Mouse (Mus musculus): ENCODE data around the gene Pnpla2.

DNA sequence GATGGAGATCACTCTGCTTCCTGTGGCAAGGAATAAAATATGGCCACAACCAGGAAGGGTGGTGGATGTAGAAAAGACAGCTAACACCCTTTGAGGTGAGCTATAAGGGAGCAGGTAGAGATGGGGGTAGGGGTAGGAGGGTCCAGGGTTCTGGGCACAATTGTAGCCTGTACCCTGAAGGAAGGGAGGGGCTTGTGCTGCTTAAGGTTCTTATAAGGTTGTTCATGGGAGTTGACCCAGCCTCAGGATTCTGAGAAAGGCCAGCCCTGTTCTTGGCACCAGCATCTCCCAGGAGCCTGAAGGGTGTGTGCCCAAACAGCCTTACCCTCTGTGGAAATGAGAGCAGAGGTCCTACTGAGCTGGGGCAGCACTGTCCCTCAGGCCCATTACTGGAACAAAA, 3.1 kb upstream of the Pnpla2 start:
- no peak for TF ChIP-seq CTCF (conservative IDR thresholded peaks at IDR 0.05; ENCODE audit: insufficient read depth, insufficient read length, low read depth, low read length)
- no peak for TF ChIP-seq POLR2A (IDR thresholded peaks at IDR 0.05; ENCODE audit: low read depth, low read length)
